Mouse (Mus musculus): ENCODE results near the gene Cnr2.
A peak's percentile ranks its signal among the peaks of the same experiment; 100 is the strongest.

Cnr2 gene

DNA sequence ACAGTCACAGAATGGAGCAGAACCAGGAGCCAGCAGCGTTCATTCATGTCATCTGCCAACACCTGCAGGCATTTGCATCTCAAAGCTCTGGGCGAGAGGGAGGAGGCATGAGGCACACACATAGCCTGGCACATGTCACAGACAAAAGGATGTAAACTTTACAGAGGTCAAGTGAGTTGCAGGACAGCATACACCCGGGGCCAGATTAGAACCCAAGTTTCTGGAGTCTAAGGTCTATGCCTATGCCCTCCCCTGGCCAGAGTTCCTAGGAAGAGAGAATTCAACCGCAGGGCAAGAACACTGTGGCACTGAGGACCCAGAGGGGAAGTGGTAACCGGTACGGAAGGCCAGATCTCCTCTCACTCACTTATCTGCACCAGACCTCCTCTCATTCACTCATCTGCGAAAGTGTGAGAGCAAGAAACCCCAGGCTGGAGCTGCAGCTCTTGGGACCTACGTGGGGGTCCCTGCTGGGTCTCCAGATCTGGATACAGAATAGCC is at the start of gene Cnr2:
Gene Cnr2, plus strand, starts transcription at position 324 of the 501 bp plus-strand sequence.
- no peak for ATAC-seq (ENCODE audit: low TSS enrichment)

GRCm38 (mm10) chr4:135847581-135847980 is 47.6 kb upstream of the Cnr2 start:
- ATAC-seq (ENCODE audit: low TSS enrichment), result no peak

DNA sequence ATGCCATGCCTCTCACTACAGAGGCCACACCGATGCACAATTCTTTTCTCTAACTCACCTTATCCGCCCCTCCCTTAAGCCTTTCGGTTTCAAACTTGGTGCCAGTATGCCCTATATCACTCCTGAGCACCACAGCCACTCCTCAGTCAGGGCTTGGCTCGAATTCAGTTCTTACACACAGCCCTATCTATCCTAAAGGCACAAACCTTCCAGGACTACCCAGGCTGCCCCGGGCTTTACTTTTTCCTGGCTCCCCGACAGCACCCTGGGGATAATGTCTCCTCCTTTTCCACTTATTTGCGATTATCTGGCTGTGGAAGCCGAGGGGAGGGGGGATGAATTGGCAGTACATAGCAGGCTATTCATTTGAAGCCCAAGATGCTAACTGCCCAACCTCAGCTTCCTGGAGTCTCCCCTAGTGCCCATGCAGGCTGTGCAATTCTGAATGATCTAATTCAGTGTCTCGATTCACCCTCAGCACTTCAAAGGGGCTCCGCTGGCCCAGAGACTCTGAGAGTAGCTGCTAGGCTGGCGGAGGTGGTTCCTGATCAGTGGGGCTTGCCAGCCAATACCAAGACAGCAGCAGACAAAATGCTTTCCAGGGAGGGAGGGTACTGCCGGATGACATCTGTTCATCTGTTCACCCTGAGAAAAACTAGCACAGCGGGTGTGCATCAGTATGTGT is 44.6 kb upstream of the Cnr2 start:
- ATAC-seq (ENCODE audit: low TSS enrichment), result peak; percentile 58

DNA sequence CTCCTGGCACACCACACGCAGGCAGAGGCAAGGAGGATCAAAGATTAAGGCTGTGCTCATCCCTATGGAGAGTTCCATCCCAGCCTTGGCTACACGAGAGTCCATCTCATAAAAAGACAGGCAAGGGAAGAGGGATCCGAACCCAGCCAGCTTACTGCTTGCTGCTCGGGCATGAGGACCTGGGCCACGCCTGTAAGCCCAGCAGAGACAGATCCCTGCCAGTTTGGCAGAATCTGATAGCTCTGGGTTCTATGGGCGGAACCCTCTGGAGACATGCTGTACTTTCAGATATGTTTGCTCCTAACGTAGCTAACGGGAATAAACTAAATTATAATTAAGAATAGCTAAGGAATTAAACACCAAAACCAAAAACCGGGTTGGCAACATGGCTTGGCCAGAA is 43.3 kb upstream of the Cnr2 start:
- ATAC-seq (ENCODE audit: low TSS enrichment), result no peak

DNA sequence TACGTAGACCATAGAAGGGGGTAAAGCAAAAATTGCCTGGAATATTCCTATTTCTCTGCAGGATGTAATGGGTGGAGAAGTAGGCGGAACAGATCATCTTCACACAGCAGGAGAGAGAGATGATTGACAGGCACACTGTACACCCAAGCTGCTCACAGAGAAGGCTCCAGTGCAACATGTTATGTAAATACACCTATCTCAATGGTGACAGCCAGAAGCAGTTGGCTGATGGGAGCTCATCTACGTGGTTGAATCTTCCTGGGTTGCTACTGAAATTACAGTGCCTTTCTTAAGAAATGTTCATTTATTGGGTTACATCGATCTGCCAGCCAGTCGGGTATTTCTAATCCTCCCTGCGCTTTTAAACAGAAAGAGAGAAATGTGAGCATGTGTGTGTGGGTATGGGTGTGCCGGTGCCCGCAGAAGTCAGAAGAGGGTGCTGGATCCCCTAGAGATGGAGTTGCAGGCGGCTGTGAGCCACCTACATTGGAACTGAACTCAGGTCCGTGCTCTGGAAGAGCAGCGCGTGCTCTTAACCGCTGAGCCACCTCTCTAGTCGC is 41.1 kb upstream of the Cnr2 start:
- ATAC-seq (ENCODE audit: low TSS enrichment), result peak; percentile 33; the same call in 1 of the 2 replicates

DNA sequence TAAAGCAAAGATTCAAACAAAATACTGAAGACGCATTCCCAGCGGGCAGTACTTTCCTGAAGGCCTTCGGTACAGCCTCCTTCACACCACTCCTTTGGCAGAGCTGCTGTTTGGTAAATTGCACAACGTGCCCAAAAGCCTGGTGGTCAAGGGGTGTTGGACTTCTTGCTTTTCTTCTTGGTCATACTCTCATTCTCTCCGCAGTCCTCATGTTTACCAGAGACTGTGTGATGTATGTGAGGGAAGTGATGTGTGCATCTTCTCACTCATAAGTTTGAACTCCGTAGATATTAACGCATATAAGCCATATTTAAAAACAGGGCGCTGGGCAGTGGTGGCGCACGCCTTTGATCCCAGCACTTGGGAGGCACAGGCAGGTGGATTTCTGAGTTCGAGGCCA is 40.6 kb upstream of the Cnr2 start:
- no peak for ATAC-seq (ENCODE audit: low TSS enrichment)

DNA sequence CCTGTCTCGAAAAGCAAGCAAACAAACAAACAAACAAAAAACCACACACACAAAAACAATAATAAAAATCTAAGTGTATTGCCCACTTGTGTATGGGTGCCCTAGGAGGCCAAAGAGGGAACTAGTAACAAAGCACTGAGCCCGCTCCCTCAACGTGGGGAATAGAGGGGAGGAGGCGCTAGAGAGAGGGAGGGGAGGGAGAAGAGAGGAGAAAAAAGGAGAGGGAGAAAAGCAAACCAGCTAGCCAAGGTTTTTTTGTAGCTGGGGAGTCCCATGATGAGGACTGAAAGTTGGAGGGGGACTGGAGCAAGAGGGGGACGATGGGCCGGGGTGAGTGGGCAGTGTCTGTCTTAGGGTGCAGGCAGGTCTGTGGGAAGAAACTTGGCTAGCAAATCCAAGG is 40.1 kb upstream of the Cnr2 start:
- ATAC-seq (ENCODE audit: low TSS enrichment), result no peak; the same call in 1 of the 2 replicates

DNA sequence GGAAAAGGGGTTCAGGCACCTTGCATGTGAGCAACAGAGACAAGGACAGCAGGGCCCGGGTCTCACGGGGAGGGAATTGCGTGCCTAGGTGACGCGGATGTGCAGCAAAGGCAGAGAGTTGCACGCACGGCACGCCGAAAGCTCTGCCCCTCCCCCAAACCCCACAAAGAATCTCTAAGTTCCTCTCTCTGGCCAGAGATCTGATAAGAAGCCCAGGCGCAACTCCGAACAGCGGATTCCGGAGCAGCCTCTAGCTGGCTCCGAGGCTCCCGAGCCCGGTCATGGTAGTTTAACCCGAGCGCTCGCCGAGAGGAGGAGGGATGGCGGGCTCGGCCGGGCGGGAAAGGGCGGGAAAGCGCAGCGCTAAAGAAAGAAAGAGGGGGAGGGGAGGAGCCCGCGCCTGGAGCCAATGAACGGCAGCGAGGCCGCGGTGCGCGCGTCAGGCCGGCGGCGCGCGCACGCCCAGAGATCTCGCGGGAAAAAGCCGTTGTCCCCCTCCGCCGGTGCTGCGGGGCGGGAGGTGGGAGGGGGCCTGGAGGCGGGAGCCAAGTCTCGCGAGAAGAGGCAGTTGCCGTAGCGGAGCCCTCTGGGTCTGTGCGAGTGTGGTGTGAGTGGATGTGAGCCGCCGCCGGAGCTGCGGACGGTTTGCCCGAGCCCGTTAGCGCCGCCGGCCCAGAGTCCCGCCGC is 39.5 kb upstream of the Cnr2 start, which contains the start of gene Srsf10:
Gene Srsf10, plus strand, starts transcription at position 212 of the 687 bp plus-strand sequence.
- peak; percentile 80 for ATAC-seq (ENCODE audit: low TSS enrichment)

- peak; percentile 29 for ATAC-seq (ENCODE audit: low TSS enrichment)
Measured at GRCm38 (mm10) chr4:135856223-135857091, 38.7 kb upstream of the Cnr2 start.

- ATAC-seq (ENCODE audit: low TSS enrichment), result no peak
Measured at GRCm38 (mm10) chr4:135857597-135858186, 37.5 kb upstream of the Cnr2 start.

- ATAC-seq (ENCODE audit: low TSS enrichment), result no peak
Measured at GRCm38 (mm10) chr4:135868996-135869395, 26.2 kb upstream of the Cnr2 start.

- ATAC-seq (ENCODE audit: low TSS enrichment), result no peak
Measured at GRCm38 (mm10) chr4:135870227-135871023, 24.8 kb upstream of the Cnr2 start.

DNA sequence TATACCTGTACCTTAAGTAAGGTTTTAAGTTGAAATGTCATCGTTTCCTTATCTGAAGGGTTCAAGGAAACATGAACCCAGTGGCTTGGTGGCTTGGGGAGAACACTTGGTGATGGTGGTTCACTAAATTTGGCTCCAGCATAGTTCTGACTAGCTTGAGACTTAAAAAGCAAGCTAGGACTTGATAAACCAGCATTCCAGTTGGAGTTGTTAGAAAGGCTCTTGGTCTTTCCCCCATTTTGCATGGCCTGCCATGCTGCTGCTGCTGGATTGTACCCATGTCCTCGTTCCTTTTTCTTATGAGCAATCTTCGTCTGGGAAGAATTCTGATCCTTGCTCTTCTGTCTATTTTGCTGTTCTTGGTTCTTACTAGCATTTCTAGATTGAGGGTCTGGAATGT is 23.2 kb upstream of the Cnr2 start:
- no peak for ATAC-seq (ENCODE audit: low TSS enrichment)

- ATAC-seq (ENCODE audit: low TSS enrichment), result no peak
Measured at GRCm38 (mm10) chr4:135872589-135873391, 22.4 kb upstream of the Cnr2 start.

DNA sequence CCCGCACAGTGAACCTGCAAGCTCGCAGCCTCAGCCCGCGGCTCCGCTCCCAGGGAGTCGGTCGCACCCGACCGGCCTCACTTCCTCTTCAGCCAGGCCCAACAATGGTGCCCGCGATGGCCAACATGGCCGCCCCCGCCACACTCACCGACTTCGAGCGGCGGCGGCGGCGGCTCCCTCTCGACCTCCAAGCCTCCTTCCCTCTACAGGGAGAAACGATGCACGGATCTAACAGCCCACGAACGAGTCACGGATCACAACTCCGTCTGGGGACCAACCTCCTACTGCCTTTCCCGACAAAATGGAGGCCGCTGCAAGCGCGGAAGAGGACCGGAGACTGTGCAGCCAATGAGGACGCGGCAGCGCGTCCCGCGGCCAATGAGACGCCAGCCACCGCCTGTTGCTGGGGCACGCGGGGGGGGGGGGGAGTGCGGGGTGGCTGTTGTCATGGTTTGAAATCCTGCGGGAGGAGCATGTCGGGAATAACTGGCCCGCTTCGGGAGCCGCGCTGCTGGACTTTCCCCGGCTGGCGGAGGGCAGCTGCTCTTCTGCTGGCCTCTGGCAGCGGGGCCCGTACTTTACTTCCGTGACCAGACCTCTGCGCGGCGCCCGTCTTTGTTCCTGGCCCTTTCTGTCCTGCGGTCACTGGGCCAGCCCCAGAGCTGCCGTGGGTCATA is 21.5 kb upstream of the Cnr2 start, which contains the start of gene Pnrc2:
Gene Pnrc2, minus strand, starts transcription at position 325 of the 677 bp plus-strand sequence.
- ATAC-seq (ENCODE audit: low TSS enrichment), result peak; percentile 86

DNA sequence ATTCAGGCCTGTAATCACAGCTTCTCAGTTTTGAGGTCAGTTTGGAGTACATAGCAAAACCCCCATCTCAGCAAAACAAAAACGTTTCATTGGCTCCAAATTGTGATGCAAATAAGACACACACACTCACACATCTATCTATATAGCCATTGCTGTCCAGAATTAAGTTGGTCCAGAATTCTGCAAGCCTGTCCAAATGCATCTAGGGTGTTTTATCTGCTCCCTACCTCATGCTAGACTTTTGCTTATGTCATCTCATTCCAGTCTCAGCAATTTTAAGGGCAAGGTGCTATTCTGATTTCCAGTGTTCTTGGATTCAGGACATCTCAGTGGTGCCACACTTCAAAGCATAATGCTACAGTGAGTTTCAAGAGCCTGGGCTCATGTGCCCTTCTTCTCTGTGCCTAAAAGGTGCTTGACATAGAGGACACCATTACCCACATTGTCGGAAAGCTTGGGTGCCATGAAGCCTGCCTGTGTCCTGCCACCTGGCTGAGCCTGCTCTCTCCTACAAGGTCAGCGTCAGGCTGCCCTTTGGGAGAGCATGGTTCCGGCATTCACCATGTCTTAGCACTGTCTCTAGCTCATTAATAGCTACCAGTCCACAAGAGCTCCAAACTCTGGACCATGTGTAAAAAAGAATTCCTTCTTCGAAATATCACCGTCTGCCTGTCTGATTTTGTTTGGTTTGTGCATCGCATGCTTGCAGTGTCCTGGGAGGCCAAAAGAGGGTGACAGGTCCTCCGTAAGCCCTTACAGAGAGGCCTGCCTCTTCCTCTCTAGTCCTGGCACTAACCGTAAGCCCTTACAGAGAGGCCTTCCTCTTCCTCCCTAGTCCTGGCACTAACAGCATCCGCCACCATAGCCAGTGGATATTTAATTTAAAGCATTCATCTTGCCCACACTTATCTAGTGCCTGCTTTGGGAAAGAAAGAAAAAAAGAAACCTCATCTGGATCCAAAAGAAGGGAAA is 20.3 kb upstream of the Cnr2 start:
- ATAC-seq (ENCODE audit: low TSS enrichment), result no peak

GRCm38 (mm10) chr4:135875546-135875945 is 19.6 kb upstream of the Cnr2 start:
- ATAC-seq (ENCODE audit: low TSS enrichment), result no peak
